Mouse (Mus musculus) heart, embryonic 16.5 days (tissue): ENCODE results near the gene Tmem217. TPM values are rescaled to one million over a fixed set of nuclear protein-coding genes. Genes with fewer than 3 reads are reported as not detected.

ENCODE experiments used
- ATAC-seq: fragments of 200-750 bp; cut with Nextera tagmentation; replicated peaks from 2 replicates; pipeline ENCODE4 v1.8.0; 2017; ENCODE audit warnings: moderate number of reproducible peaks; ENCODE audit not compliant: insufficient read depth, low FRiP score; ENCODE audit errors: extremely low read depth
- H3K27ac ChIP-seq: fragments of 300-500 bp; sonication (generic); 2 replicates; pipeline ENCODE4 v1.5.1; 2014; ENCODE audit warnings: mild to moderate bottlenecking, low read length, control low read depth, moderate library complexity
- H3K27me3 ChIP-seq: fragments of 300-500 bp; sonication (generic); 2 replicates; pipeline ENCODE4 v1.6.1; 2014; ENCODE audit warnings: low read length, mixed read lengths; ENCODE audit not compliant: control insufficient read depth, insufficient read depth
- H3K36me3 ChIP-seq: fragments of 300-500 bp; sonication (generic); 2 replicates; pipeline ENCODE4 v1.6.1; 2014; ENCODE audit not compliant: control insufficient read depth, insufficient read depth
- H3K4me1 ChIP-seq: fragments of 300-500 bp; sonication (generic); 2 replicates; pipeline ENCODE4 v1.6.1; 2014; ENCODE audit warnings: low read length, mixed read lengths; ENCODE audit not compliant: control insufficient read depth, insufficient read depth
- H3K4me2 ChIP-seq: fragments of 300-500 bp; sonication (generic); 2 replicates; pipeline ENCODE4 v1.6.1; 2014; ENCODE audit warnings: low read depth, mild to moderate bottlenecking, control low read depth, low read length
- H3K4me3 ChIP-seq: fragments of 300-500 bp; sonication (generic); 2 replicates; pipeline ENCODE4 v1.5.1; 2014; ENCODE audit warnings: mild to moderate bottlenecking, control low read depth, low read length
- H3K9ac ChIP-seq: fragments of 300-500 bp; sonication (generic); 2 replicates; pipeline ENCODE4 v1.6.1; 2014; ENCODE audit warnings: low read length, control low read depth
- H3K9me3 ChIP-seq: fragments of 300-500 bp; sonication (generic); replicated peaks from 2 replicates; pipeline ENCODE4 v1.6.1; 2016; ENCODE audit warnings: low read length; ENCODE audit not compliant: control insufficient read depth
- WGBS: fragments of 180-500 bp; shearing (Covaris S2); extraction: QIAGEN DNeasy Blood & Tissue Kit; methylation state at CpG from one replicate; pipeline ENCODE4 v1.1.7; 2014; 5-methylcytosine and 5-hydroxymethylcytosine counted together
- polyA plus RNA-seq: library from polyadenylated mRNA; unstranded; fragments of >200 nt; fragmentation: Nextera tagmentation; extraction: Ambion mirVana; gene quantifications from 2 replicates; pipeline ENCODE4 v1.2.1, GENCODE M21; 2015

The Tmem217 gene
- polyA plus RNA-seq, 1 experiment from 2014 or later, result 0.85 TPM

GRCm38 (mm10) chr17:29488978-29489970 is 62.9 kb downstream of the Tmem217 start:
- H3K9ac ChIP-seq, result peak overlapping the region; percentile 77
- peak overlapping the region; percentile 75 for H3K4me2 ChIP-seq
- peaks cover 4% of the 10 kb centered on the region for H3K36me3 ChIP-seq
- H3K27ac ChIP-seq, result peak overlapping the region; percentile 80
- no peaks in the 10 kb centered on the region for H3K9me3 ChIP-seq
- 4% methylated on average over 30 of the region's 30 CpGs for WGBS
- ATAC-seq, result no peak
- peak overlapping the region; percentile 69 for H3K4me3 ChIP-seq
- H3K27me3 ChIP-seq, result no peaks in the 10 kb centered on the region
- H3K4me1 ChIP-seq, result peaks cover 16% of the 10 kb centered on the region

GRCm38 (mm10) chr17:29488257-29488977 is 63.8 kb downstream of the Tmem217 start:
- H3K27ac ChIP-seq, result peak overlapping the region; percentile 80
- H3K4me2 ChIP-seq, result no peak overlapping the region
- H3K4me3 ChIP-seq, result no peak overlapping the region
- no peaks in the 10 kb centered on the region for H3K9me3 ChIP-seq
- 87% methylated on average over 8 of the region's 8 CpGs for WGBS
- H3K4me1 ChIP-seq, result peaks cover 16% of the 10 kb centered on the region
- no peak for ATAC-seq
- no peaks in the 10 kb centered on the region for H3K36me3 ChIP-seq
- no peak overlapping the region for H3K9ac ChIP-seq
- H3K27me3 ChIP-seq, result no peaks in the 10 kb centered on the region

- no peak overlapping the region for H3K4me2 ChIP-seq
- no peak overlapping the region for H3K4me3 ChIP-seq
- no peak overlapping the region for H3K9ac ChIP-seq
- 60% methylated on average over 3 of the region's 3 CpGs for WGBS
- H3K27ac ChIP-seq, result no peak overlapping the region
- no peaks in the 10 kb centered on the region for H3K36me3 ChIP-seq
- peaks cover 3% of the 10 kb centered on the region for H3K9me3 ChIP-seq
- H3K27me3 ChIP-seq, result no peaks in the 10 kb centered on the region
- ATAC-seq, result no peak
- H3K4me1 ChIP-seq, result peaks cover 12% of the 10 kb centered on the region
Measured at GRCm38 (mm10) chr17:29485336-29486233, 66.6 kb downstream of the Tmem217 start.

- no peaks in the 10 kb centered on the region for H3K36me3 ChIP-seq
- no peak overlapping the region for H3K9ac ChIP-seq
- no peak overlapping the region for H3K4me3 ChIP-seq
- no peak for ATAC-seq
- no peak overlapping the region for H3K4me2 ChIP-seq
- WGBS, result 92% methylated on average over 2 of the region's 2 CpGs
- no peak overlapping the region for H3K27ac ChIP-seq
- peaks cover 3% of the 10 kb centered on the region for H3K9me3 ChIP-seq
- H3K27me3 ChIP-seq, result no peaks in the 10 kb centered on the region
- H3K4me1 ChIP-seq, result peaks cover 13% of the 10 kb centered on the region
Measured at GRCm38 (mm10) chr17:29484431-29484830, 67.8 kb downstream of the Tmem217 start.

- 100% methylated on average over 2 of the region's 2 CpGs for WGBS
- no peaks in the 10 kb centered on the region for H3K27me3 ChIP-seq
- H3K9ac ChIP-seq, result no peak overlapping the region
- 0 out of 2 replicates have a peak, but pooled peaks cover 4% of the 10 kb centered on the region for H3K4me1 ChIP-seq
- no peak overlapping the region for H3K4me2 ChIP-seq
- H3K36me3 ChIP-seq, result no peaks in the 10 kb centered on the region
- H3K4me3 ChIP-seq, result no peak overlapping the region
- no peak for ATAC-seq
- H3K27ac ChIP-seq, result no peak overlapping the region
- peaks cover 3% of the 10 kb centered on the region for H3K9me3 ChIP-seq
Measured at GRCm38 (mm10) chr17:29483282-29483681, 68.9 kb downstream of the Tmem217 start.

GRCm38 (mm10) chr17:29482632-29483031 is 69.6 kb downstream of the Tmem217 start:
- no peak overlapping the region for H3K9ac ChIP-seq
- H3K27me3 ChIP-seq, result no peaks in the 10 kb centered on the region
- H3K4me1 ChIP-seq, result 0 out of 2 replicates have a peak, but pooled peaks cover 4% of the 10 kb centered on the region
- peaks cover 3% of the 10 kb centered on the region for H3K9me3 ChIP-seq
- no peaks in the 10 kb centered on the region for H3K36me3 ChIP-seq
- H3K4me3 ChIP-seq, result no peak overlapping the region
- WGBS, result 88% methylated on average over 7 of the region's 7 CpGs
- no peak overlapping the region for H3K4me2 ChIP-seq
- H3K27ac ChIP-seq, result no peak overlapping the region
- no peak for ATAC-seq

- H3K4me2 ChIP-seq, result no peak overlapping the region
- no peak overlapping the region for H3K27ac ChIP-seq
- no peaks in the 10 kb centered on the region for H3K36me3 ChIP-seq
- 77% methylated on average over 2 of the region's 2 CpGs for WGBS
- 0 out of 2 replicates have a peak, but pooled peaks cover 4% of the 10 kb centered on the region for H3K4me1 ChIP-seq
- H3K27me3 ChIP-seq, result no peaks in the 10 kb centered on the region
- ATAC-seq, result no peak
- H3K9ac ChIP-seq, result no peak overlapping the region
- H3K4me3 ChIP-seq, result no peak overlapping the region
- H3K9me3 ChIP-seq, result peaks cover 3% of the 10 kb centered on the region
Measured at GRCm38 (mm10) chr17:29480256-29480655, 71.9 kb downstream of the Tmem217 start.

- ATAC-seq, result no peak
- no peak overlapping the region for H3K27ac ChIP-seq
- H3K4me2 ChIP-seq, result no peak overlapping the region
- 0 out of 2 replicates have a peak, but pooled peaks cover 4% of the 10 kb centered on the region for H3K4me1 ChIP-seq
- H3K9me3 ChIP-seq, result peaks cover 3% of the 10 kb centered on the region
- H3K36me3 ChIP-seq, result no peaks in the 10 kb centered on the region
- H3K27me3 ChIP-seq, result no peaks in the 10 kb centered on the region
- H3K4me3 ChIP-seq, result no peak overlapping the region
- H3K9ac ChIP-seq, result no peak overlapping the region
- WGBS, result 87% methylated on average over 4 of the region's 4 CpGs
Measured at GRCm38 (mm10) chr17:29478271-29478670, 73.9 kb downstream of the Tmem217 start.
